Mouse (Mus musculus) C3H10T1/2 (cell line): ENCODE data around the gene Slc6a4. TPM values are rescaled to one million over a fixed set of nuclear protein-coding genes. Genes with fewer than 3 reads are reported as not detected.

Source experiments
- polyA plus RNA-seq, 2 experiments: library from polyadenylated mRNA; unstranded; fragments of >200 nt; fragmentation: generic; extraction: Trizol; gene quantifications; one replicate each; pipeline ENCODE4 v1.2.1; 2012; ENCODE audit warnings: missing spikeins in 2 of 2

Slc6a4 gene
- polyA plus RNA-seq, result under 1 TPM; 0.04 to 0.05 TPM

GRCm38 (mm10) chr11:76997916-76998704 lies at the start of gene Slc6a4:
Gene Slc6a4, plus strand, starts transcription at chr11:76998603.

DNA sequence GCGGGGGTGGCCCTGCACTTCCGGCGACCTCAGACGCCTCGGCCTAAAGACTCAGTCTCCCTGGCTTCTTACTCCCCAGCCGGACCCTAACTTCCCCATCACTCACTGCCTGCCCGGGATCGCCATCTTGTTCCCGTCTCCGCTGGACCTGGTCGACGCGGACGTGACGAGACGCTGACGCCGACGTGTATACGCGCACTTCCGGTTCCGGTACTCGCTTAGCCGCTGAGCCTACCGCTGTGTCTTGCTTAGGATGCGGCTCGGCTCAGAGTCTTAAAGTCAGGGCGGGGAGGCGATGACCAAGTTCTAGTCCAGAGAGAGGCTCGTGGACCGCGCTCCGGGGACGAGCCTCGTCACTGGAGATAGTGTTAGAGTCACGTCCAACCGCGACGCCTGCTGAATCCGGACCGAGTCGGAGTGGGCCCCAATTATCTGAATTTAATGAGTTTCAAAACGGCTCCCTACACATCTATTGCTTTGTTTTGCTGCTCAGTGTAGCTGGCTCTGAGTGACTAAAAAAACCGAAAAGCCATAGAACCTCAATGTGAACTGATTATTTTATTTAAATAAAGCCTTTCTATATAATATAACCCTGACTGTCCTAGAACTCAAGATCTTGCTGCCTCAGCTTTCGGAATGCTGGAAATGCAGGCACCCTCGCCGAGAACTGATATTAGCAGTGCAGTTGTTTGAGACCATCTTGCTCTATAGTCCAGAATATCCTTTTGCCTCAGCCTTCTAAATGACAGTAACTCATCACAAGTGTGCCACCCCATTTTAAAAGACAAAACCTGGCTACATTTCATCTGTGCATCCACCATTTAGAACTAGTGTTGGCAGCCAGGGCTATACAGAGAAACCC lies 80.1 kb downstream of the Slc6a4 start, which contains the start of gene Nsrp1:
Gene Nsrp1, minus strand, starts transcription at position 163 of the 862 bp plus-strand sequence.

Other genes with a start within 250 kb of the Slc6a4 start
- 10 to 100 TPM in 1 of 2 experiments, 1 to 10 TPM in 1; 1.3 to 13.8 TPM for gene Gosr1, start 235.0 kb upstream of the Slc6a4 start, polyA plus RNA-seq
- gene Cpd, start 151.6 kb upstream of the Slc6a4 start, polyA plus RNA-seq, result 10 to 100 TPM in 1 of 2 experiments, under 1 TPM in 1; 0.84 to 16.2 TPM
- gene Tmigd1, start 96.4 kb upstream of the Slc6a4 start, polyA plus RNA-seq, result under 1 TPM in 1 of 2 experiments, not detected in 1; 0.18 TPM
- 10 to 100 TPM; 13.3 to 65.1 TPM for gene Blmh, start 73.8 kb upstream of the Slc6a4 start, polyA plus RNA-seq
- 1 to 10 TPM; 1.4 to 4.4 TPM for gene Nsrp1, start 79.8 kb downstream of the Slc6a4 start, polyA plus RNA-seq
- gene Efcab5, start 190.4 kb downstream of the Slc6a4 start, polyA plus RNA-seq, result under 1 TPM; 0.01 to 0.26 TPM
- 1 to 10 TPM in 1 of 2 experiments, under 1 TPM in 1; 0.30 to 1.7 TPM for gene Ssh2, start 217.7 kb downstream of the Slc6a4 start, polyA plus RNA-seq